Mouse (Mus musculus) frontal cortex, postnatal 10 days (tissue): ENCODE measurements around the gene Tnr.
A peak's percentile ranks its signal among the peaks of the same experiment; 100 is the strongest.

Experiments
- DNase-seq, 2 experiments: peaks; one replicate each; pipeline ENCODE4 v3.0.0; 2022; ENCODE audit warnings: low spot score in 2 of 2, mixed read lengths in 1 of 2

Gene Tnr

GRCm38 (mm10) chr1:159523578-159523977 lies at the start of gene Tnr:
TSS of gene Tnr (plus strand) at chr1:159523769.
- peak; percentile 48 to 73 for DNase-seq

DNA sequence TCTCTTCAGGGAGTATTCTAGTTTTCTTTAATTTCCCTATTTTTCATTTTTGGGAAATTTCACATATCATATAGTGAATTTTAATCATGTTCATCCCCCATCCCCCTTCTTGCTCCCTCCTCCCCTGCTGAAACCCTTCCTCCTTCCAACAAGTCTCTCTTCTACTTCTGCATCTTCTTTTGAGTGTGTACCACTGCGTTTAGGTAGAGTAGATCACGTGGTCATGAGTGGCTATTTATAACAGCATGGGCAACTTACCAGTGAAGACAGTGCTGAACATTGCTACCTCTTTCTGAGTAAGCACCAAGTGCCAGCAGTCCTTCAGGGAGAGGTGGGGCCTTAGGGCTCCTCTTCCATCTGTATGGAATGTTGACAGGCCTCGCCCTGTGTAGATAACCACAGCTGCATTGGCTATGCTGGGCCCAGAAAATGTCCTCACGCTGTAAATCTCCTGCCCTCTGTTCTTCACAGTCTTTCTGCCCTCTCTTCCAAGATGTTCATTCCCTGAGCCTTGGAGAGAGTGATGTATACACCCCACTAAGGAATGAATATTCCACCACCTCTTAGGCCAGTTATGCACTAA lies 33.6 kb upstream of the Tnr start:
- DNase-seq = no peak

DNA sequence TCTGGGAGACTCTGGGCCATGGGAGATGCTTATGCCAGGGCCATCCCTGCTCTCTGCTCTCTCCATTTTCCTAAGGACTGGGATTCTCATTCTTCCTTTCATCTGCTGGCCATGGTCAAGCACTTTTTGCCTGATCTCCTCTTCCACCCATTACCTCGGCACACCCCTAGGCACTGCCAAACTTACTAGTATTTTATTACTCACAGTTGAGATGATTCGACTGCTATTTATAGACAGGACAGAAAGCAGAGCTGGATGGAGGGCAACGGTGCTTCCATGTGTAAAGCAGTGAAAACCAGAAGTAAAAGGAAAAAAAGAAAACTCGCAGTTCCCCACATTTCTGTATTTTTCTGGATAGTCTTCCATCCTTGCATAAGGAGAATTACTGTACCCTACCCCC lies 31.0 kb upstream of the Tnr start:
- no peak for DNase-seq

DNA sequence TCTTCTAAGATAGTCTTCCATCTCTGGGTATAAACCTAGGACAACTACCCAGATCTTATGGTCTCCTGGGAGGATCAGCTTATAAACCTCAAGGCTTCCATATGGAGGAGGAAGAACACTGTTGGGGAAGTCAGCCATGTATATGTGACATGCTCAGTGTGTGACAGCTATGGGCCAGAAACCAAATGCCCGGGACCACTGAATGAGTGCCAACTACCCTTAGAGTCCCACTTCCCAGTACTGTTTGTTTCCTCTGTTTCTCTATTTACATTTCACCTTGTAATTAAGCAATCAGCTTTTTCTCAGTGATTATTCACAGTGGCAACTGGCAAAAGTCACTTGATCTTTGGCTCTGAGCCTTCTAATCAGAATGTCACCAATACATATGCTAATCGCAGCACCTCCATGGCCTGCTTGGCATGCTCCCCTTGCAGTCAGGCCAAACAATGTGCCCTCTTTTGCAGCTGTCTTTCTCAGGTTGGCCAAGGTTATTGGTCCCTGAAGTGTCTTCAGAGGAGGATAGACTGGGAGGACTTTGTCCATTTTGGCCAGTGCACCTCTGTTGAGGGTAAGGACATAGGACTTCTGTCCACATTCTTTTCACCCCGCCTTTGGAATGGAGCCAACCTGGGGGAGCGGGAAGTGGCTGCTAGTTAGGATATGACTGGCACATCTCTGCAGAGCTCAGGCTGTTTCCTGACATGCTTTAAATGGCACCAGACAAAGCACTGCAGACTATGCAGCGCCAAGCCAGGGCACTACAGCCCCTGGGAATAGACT lies 29.7 kb upstream of the Tnr start:
- DNase-seq = no peak

DNA sequence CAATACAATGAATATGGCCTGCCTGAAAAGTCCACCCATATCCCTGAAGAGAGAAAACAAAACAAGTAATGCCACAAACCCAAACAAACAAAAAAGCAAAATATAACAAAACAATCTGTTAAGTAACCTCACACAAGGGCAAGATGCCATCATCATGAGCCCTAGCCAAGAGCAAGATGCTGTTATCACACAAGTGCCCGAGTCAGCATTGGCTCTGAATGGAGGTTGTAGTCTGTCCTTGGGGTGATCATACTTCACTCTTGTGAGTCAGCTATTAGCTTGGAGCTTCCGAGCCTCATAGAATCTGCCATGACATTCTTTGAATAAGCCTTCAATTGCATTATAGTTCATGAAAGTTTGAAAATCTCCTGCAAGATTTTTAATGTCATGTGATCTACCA lies 25.3 kb upstream of the Tnr start:
- DNase-seq = no peak

DNA sequence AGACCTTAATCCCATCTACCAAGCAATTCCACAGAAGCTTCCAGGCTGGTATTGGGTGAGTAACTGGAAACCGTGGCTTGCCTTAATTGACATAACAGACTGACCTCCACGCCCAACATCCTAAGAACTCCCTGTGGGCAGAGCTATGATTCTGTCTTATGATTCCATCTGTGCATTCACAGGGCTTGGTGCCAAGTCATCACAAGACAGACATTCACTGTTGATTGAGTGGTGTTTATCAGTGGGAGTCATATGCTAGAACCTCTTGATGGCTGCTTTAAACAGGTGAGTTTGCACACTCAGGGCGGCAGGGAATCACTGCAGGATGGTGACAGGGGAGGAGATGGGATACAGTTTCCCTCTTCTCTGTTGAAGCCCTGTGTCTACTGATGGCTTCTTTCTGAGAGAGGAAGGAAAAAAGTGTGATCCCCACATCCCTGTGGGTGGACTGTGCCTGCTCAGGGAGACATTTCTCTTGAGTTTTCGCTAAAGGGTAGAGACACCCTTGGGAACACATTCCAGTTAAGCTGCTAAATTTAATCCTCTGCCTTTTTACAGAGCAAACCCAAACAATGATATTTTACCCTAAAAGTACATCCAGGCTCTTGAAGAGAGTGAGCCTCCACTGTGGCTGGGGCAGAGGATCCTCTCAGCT lies 23.6 kb upstream of the Tnr start:
- DNase-seq = no peak

- no peak for DNase-seq
These were observed 21.7 kb upstream of the Tnr start for GRCm38 (mm10) chr1:159501911-159502310.

GRCm38 (mm10) chr1:159510667-159511066 lies 12.9 kb upstream of the Tnr start:
- DNase-seq = no peak

- DNase-seq = no peak
These were observed 5.9 kb upstream of the Tnr start for GRCm38 (mm10) chr1:159517647-159518046.

- DNase-seq = no peak
These were observed 4.4 kb upstream of the Tnr start for GRCm38 (mm10) chr1:159519206-159519605.

DNA sequence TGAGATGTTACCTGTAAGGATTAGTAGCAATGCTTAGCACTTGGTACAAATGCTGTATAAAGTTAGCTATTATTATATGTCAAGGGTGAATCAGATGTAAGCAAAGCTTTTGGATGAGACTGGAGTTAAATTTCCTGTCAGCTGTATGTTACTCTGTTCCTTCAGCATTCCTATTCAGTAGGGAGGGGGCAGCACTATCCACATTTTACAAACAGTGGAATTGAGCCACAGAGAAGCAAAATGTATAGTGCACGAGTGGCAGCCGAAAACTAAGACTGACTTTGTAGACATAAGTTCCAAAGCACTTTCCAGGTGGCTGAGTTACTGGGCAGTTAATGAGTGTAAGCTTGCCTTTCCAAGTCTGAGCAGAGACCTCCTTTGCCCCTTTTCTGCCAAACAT lies 500 bp upstream of the Tnr start:
- DNase-seq = no peak

GRCm38 (mm10) chr1:159524051-159524549 lies 531 bp downstream of the Tnr start:
- DNase-seq = peak; percentile 36 to 63

DNA sequence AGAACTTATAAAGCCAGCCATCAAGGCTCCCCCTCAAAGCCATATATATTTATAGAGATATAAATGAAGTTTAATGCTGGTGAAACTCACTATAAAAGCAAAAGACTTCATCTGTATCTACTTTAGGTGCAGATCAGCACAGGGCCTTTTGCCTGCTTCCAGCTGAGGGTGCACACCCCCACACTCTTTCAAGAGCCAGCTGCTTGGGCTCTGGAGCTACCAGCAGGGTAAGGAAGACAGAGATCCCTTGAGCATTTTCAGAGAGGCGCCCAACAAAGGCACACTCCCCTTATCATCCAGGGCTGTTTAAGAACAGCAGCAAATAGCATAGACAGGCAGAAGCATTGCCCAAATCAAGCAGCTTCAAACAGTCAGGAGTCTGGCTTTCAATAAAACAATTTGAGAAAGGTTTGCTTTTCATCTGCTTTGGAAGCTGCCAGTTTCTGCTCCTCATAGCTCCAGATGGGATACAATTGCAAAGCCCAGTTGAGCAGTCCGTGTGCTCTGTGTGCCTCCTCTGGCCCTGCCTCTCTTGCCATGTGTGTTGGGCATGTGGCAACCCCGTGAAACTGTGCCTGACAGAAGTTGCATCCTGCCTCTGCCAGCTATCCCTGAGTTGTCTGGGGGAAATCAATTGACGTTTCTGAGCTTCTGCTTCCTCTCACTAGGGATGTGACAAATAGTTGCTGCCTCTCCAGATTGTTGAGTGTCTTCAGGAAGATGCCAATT lies 9.4 kb downstream of the Tnr start:
- DNase-seq = no peak

DNA sequence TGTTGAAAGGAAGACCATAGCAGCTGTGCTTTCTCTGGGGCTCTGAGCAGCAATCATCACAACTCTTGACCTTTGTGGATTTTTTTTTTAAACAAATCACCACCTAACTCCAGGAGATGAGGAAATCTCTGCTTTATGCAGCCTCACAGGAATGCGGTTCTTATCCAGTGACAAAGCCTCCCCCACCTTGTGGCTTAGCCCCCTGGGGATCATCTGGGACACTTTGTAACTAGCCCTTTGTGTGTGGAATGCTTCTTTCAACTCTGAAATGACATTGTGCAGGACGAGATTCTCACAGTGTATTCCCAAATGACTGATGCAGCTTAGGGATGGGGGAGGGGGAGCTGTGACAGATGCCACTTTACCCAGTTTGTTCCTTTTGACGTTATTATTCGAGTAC lies 12.0 kb downstream of the Tnr start:
- DNase-seq = no peak

DNA sequence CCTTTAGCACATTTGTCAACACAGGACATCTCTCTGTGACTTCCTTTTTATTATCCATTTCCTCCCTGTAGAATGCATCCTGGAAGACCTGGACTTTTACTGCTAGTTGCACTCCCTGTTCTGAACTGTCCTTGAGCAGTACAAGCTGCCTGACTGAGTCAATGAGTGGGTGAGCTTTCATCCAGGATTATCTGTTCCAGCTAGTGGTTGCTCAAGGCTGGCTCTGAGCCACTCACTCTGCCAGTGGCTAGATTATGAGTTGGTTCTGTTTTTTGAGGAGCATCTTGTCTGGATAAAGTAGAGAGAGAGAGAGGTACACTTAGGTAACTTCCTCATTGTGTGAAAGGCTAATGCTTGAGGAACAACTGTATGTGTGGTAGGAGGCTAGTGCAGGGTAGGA lies 14.0 kb downstream of the Tnr start:
- DNase-seq = no peak

GRCm38 (mm10) chr1:159538076-159538475 lies 14.5 kb downstream of the Tnr start:
- DNase-seq = no peak

DNA sequence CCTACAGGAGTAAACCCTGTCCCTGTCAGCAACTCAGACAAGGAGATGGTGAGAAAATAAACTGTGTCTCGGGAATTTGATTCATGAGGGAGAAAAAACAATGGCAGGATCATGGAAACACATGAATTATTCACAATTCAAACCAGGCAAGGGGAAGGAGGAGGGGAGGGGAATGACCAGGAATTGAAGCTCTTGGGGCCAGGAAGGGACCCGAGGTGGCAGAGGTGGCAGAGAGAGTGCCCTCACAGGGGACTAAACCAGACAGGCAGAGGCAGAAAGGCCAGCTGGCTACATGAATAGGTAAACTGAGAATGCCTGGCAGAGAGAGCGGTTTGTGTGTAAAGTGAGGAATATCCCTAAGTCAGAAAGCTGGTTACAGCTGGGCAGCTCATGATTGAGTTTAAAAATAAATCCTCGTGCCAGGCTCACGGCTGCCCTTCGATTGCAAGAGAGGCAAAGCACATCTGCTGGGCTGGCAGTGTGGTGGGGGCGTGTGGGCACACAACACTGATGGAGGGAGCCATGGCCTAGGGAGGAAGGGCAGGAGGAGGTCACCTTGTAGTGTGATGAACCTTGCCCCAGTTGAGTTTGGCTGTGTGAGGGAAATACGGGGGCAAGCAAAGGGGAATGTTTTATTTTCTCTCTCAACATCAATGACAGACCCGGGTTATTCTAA lies 22.0 kb downstream of the Tnr start:
- DNase-seq = no peak

GRCm38 (mm10) chr1:159551036-159551435 lies 27.5 kb downstream of the Tnr start:
- DNase-seq = no peak

DNA sequence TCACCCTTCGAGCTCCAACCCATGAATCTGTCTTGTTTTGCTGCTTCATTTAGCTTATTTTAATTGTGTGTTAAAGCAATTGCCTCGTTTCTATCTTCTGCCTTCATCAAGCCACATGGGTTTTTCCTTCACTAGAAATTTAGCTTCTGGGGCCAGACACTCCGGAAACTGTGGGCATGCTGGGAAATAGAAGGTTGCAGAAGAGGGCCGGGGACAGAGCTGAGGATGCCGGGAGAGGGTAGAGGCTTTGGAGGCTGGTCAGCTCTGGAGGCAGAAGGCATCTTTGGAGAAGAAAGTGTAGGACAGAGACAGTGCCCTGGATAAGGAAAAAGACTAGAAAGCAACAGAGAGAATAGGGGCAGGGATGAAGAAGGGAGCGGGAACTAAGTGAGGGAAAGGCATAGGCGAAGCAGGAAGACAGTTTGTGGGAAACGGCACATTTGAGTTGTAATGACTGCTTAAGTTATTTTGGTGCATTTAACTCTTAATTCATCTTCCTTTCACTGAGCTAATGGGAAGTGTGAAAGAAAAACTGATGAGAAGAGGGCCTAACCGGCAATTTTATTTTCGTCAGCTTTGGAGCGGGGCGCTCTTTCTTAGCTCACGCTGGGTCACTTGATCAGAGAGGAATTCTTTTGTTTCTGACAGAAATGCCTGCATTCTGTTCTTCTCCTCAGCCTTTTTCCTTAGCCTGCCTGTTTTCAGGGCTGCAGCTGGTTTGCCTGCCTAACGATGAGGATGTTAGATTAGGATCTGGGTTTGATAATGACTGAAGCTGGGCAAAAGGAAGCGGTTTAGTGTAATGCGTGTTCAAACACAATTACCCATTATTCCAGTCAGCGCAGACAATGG lies 28.2 kb downstream of the Tnr start:
- no peak for DNase-seq

DNA sequence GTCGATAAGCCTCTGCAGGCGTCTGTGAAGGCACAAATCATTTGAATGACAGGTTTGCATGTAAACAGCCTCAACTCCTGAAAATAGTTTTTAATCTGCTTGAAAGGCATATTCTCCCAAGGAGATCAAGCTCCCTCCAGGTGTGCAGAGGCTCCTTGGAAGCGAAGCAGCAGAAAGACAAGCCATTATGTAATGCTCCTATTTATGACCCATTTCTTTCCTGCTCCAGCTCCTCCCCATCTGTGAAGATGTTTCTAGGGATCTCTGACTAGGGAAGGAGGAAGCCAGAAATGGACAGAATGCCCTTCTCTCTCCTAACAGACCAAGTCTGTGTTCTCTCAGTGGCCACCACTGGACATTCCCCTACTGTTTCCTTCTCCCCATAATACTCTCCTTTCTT lies 38.0 kb downstream of the Tnr start:
- DNase-seq = no peak

DNA sequence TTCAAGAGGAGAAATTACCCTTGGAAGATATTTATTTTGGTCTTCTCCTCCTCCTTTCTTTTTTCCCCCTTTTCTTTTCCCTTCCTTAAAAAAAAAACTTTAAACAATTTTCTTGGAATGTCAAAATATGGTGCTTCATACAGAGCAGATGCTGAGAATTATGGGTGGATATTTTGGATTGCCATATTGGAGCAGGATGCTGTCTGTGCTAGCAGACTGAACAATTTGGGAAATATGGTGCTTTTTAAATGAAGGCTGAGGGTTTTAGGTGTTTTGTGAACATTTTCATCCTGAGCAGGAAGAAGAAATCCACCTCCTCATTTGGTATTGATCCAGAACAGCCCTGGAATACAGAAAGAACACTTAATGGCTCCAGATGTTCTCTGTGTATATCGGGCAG lies 41.6 kb downstream of the Tnr start:
- no peak for DNase-seq
